Mouse (Mus musculus) MEL (cell line): Measurements from ENCODE around the gene Chuk. TPM values are rescaled to one million over a fixed set of nuclear protein-coding genes. Genes with fewer than 3 reads are reported as not detected.

ENCODE experiments used
- DNase-seq: peaks from one replicate; pipeline ENCODE4 v3.0.0; 2011; ENCODE audit warnings: low read depth, low spot score
- H3K27ac ChIP-seq: 2 replicates; pipeline ENCODE4 v1.5.1; 2012; ENCODE audit warnings: low read depth, mild to moderate bottlenecking, control low read depth, low read length, moderate library complexity; ENCODE audit not compliant: control insufficient read depth
- H3K27me3 ChIP-seq, 2 experiments: fragments of 150-350 bp in 1 of 2; sonication (generic) in 1 of 2; 2 replicates each; pipeline ENCODE4 v1.6.1; 2012; ENCODE audit warnings: low read length in 2 of 2, mild to moderate bottlenecking in 2 of 2, improper control_type of control experiment in 1 of 2, moderate library complexity in 1 of 2; ENCODE audit not compliant: insufficient read depth in 2 of 2, control insufficient read depth in 1 of 2
- H3K36me3 ChIP-seq, 2 experiments: 2 replicates each; pipeline ENCODE4 v1.6.1; 2012 to 2014; ENCODE audit warnings: low read length in 2 of 2, improper control_type of control experiment in 1 of 2, inconsistent platforms in 1 of 2, mild to moderate bottlenecking in 1 of 2; ENCODE audit not compliant: insufficient read depth in 2 of 2, control insufficient read depth in 1 of 2
- H3K4me1 ChIP-seq, 2 experiments: fragments of 150-350 bp in 1 of 2; sonication (generic) in 1 of 2; 2 replicates each; pipeline ENCODE4 v1.6.1; 2012; ENCODE audit warnings: low read length in 2 of 2, improper control_type of control experiment in 1 of 2, mild to moderate bottlenecking in 1 of 2; ENCODE audit not compliant: insufficient read depth in 2 of 2, control insufficient read depth in 1 of 2
- H3K4me3 ChIP-seq, 2 experiments: fragments of 150-350 bp in 1 of 2; sonication (generic) in 1 of 2; 2 replicates each; pipeline ENCODE4 v1.5.1; 2012; ENCODE audit warnings: low read depth in 2 of 2, low read length in 2 of 2, mild to moderate bottlenecking in 2 of 2, moderate library complexity in 2 of 2, control low read depth in 1 of 2, improper control_type of control experiment in 1 of 2; ENCODE audit not compliant: control insufficient read depth in 1 of 2, insufficient read depth in 1 of 2
- H3K79me2 ChIP-seq: 2 replicates; pipeline ENCODE4 v1.6.1; 2012; ENCODE audit warnings: mild to moderate bottlenecking, low read length, moderate library complexity; ENCODE audit not compliant: control insufficient read depth, poor library complexity, insufficient read depth
- H3K9ac ChIP-seq: 2 replicates; pipeline ENCODE4 v1.6.1; 2012; ENCODE audit warnings: low read depth, mild to moderate bottlenecking, control low read depth, low read length, moderate library complexity; ENCODE audit not compliant: control insufficient read depth, poor library complexity, severe bottlenecking
- H3K9me3 ChIP-seq: fragments of 150-350 bp; sonication (generic); replicated peaks from 2 replicates; pipeline ENCODE4 v1.6.1; 2012; ENCODE audit warnings: mild to moderate bottlenecking, low read length, improper control_type of control experiment, moderate library complexity; ENCODE audit not compliant: insufficient read depth
- BHLHE40 ChIP-seq: IDR thresholded peaks from 2 replicates; pipeline ENCODE4 v1.6.1; 2012; ENCODE audit warnings: low read depth, mild to moderate bottlenecking, inconsistent platforms, low read length, improper control_type of control experiment, borderline replicate concordance
- CHD1 ChIP-seq: IDR thresholded peaks from 2 replicates; pipeline ENCODE4 v1.6.1; 2012; ENCODE audit warnings: low read depth, mild to moderate bottlenecking, inconsistent platforms, low read length, improper control_type of control experiment
- CTCF ChIP-seq, 3 experiments: IDR thresholded peaks in 2 of 3; conservative IDR thresholded peaks in 1 of 3; 2 replicates each; pipeline ENCODE4 v1.5.1; 2011 to 2012; ENCODE audit warnings: low read length in 3 of 3, low read depth in 2 of 3, mild to moderate bottlenecking in 2 of 3, improper control_type of control experiment in 1 of 3, inconsistent platforms in 1 of 3, mixed read lengths in 1 of 3, moderate library complexity in 1 of 3; ENCODE audit not compliant: control insufficient read depth in 1 of 3, insufficient read depth in 1 of 3, poor library complexity in 1 of 3, severe bottlenecking in 1 of 3
- EP300 ChIP-seq, 2 experiments: IDR thresholded peaks; 2 replicates each; pipeline ENCODE4 v1.6.1; 2011; ENCODE audit warnings: improper control_type of control experiment in 2 of 2, low read length in 2 of 2, low read depth in 1 of 2, mild to moderate bottlenecking in 1 of 2
- ETS1 ChIP-seq: IDR thresholded peaks from 2 replicates; pipeline ENCODE4 v1.6.1; 2012; ENCODE audit warnings: low read depth, mild to moderate bottlenecking, inconsistent platforms, low read length, improper control_type of control experiment, moderate library complexity
- GABPA ChIP-seq: IDR thresholded peaks from 2 replicates; pipeline ENCODE4 v1.6.1; 2012; ENCODE audit warnings: low read depth, mild to moderate bottlenecking, inconsistent platforms, low read length, improper control_type of control experiment, moderate library complexity
- JUND ChIP-seq: IDR thresholded peaks from 2 replicates; pipeline ENCODE4 v1.6.1; 2011; ENCODE audit warnings: low read depth, mild to moderate bottlenecking, improper control_type of control experiment, low read length
- KAT2A ChIP-seq: conservative IDR thresholded peaks from 2 replicates; pipeline ENCODE4 v1.6.1; 2012; ENCODE audit warnings: low read depth, low read length, improper control_type of control experiment, inconsistent platforms
- MYC ChIP-seq: IDR thresholded peaks from 2 replicates; pipeline ENCODE4 v1.6.1; 2011; ENCODE audit warnings: low read depth, mild to moderate bottlenecking, low read length, improper control_type of control experiment, moderate library complexity
- POLR2A ChIP-seq, 2 experiments: IDR thresholded peaks; 2 replicates each; pipeline ENCODE4 v1.6.1; 2011 to 2012; ENCODE audit warnings: low read length in 2 of 2, mild to moderate bottlenecking in 2 of 2, control low read depth in 1 of 2, improper control_type of control experiment in 1 of 2, low read depth in 1 of 2, moderate library complexity in 1 of 2; ENCODE audit not compliant: control insufficient read depth in 1 of 2, insufficient read depth in 1 of 2, poor library complexity in 1 of 2
- POLR2AphosphoS5 ChIP-seq: IDR thresholded peaks from 2 replicates; pipeline ENCODE4 v1.6.1; 2012; ENCODE audit warnings: low read depth, borderline replicate concordance, mild to moderate bottlenecking, inconsistent platforms, low read length, moderate library complexity, mixed read lengths
- RAD21 ChIP-seq: IDR thresholded peaks from 2 replicates; pipeline ENCODE4 v1.6.1; 2011; ENCODE audit warnings: mild to moderate bottlenecking, low read depth, low read length, improper control_type of control experiment
- SMC3 ChIP-seq: IDR thresholded peaks from 2 replicates; pipeline ENCODE4 v1.6.1; 2011; ENCODE audit warnings: low read depth, low read length, improper control_type of control experiment
- TAL1 ChIP-seq: IDR thresholded peaks from 2 replicates; pipeline ENCODE4 v1.6.1; 2012; ENCODE audit warnings: mild to moderate bottlenecking, inconsistent platforms, low read length, moderate library complexity, mixed read lengths
- TCF12 ChIP-seq: IDR thresholded peaks from 2 replicates; pipeline ENCODE4 v1.6.1; 2014; ENCODE audit warnings: low read depth, mild to moderate bottlenecking, inconsistent platforms, low read length, improper control_type of control experiment, moderate library complexity
- USF1 ChIP-seq: IDR thresholded peaks from 2 replicates; pipeline ENCODE4 v1.6.1; 2014; ENCODE audit warnings: low read depth, mild to moderate bottlenecking, inconsistent platforms, low read length, improper control_type of control experiment, moderate library complexity
- USF2 ChIP-seq, 2 experiments: IDR thresholded peaks; 2 replicates each; pipeline ENCODE4 v1.6.1; 2011 to 2012; ENCODE audit warnings: improper control_type of control experiment in 2 of 2, low read length in 2 of 2, borderline replicate concordance in 1 of 2, inconsistent platforms in 1 of 2, low read depth in 1 of 2, mild to moderate bottlenecking in 1 of 2; ENCODE audit not compliant: insufficient read depth in 1 of 2
- ZC3H11A ChIP-seq: IDR thresholded peaks from 2 replicates; pipeline ENCODE4 v1.6.1; 2012; ENCODE audit warnings: low read depth, mild to moderate bottlenecking, inconsistent platforms, low read length, improper control_type of control experiment
- ZKSCAN1 ChIP-seq: IDR thresholded peaks from 2 replicates; pipeline ENCODE4 v1.6.1; 2012; ENCODE audit warnings: low read depth, mild to moderate bottlenecking, inconsistent platforms, low read length, improper control_type of control experiment, moderate library complexity
- ZMIZ1 ChIP-seq: IDR thresholded peaks from 2 replicates; pipeline ENCODE4 v1.6.1; 2012; ENCODE audit warnings: low read depth, mild to moderate bottlenecking, inconsistent platforms, low read length, improper control_type of control experiment, moderate library complexity
- ZNF384 ChIP-seq: IDR thresholded peaks from 2 replicates; pipeline ENCODE4 v1.6.1; 2012; ENCODE audit warnings: low read depth, mild to moderate bottlenecking, inconsistent platforms, low read length, improper control_type of control experiment
- polyA plus RNA-seq, 2 experiments: library from polyadenylated mRNA; stranded (reverse) in 1 of 2; unstranded in 1 of 2; fragments of >175 nt in 1 of 2; fragments of >200 nt in 1 of 2; gene quantifications; 2 replicates each; pipeline versions ENCODE4 v1.2.1 to v1.2.4; 2012; ENCODE audit warnings: low replicate concordance in 2 of 2, low read depth in 1 of 2; ENCODE audit not compliant: insufficient read length in 2 of 2, insufficient read depth in 1 of 2, missing spikeins in 1 of 2
- total RNA-seq: library from RNA; depleted of rRNA; stranded (reverse); fragments of 300-350 nt; gene quantifications from 2 replicates; pipeline ENCODE4 v1.2.3, GENCODE M21; 2012

Chuk gene
- total and polyA plus RNA-seq, 3 experiments, result 50.5 to 463 (median 58.3) TPM

GRCm38 (mm10) chr19:44117793-44118192 is 10.5 kb upstream of the Chuk start:
- Histone ChIP-seq H3K9me3 (no peaks in the 10 kb centered on the region), H3K79me2 (no peaks in the 10 kb centered on the region), H3K4me3 (no peak overlapping the region), H3K27me3 (no peaks in the 10 kb centered on the region), H3K4me1 (no peaks in the 10 kb centered on the region), H3K9ac (no peak overlapping the region), H3K27ac (no peak overlapping the region), H3K36me3 (peaks cover 0 to 28% of the 10 kb centered on the region in 2 experiments; a peak in 2 of 4 replicates)
- no peak for TF ChIP-seq BHLHE40
- no peak for TF ChIP-seq KAT2A
- no peak for TF ChIP-seq POLR2AphosphoS5
- TF ChIP-seq CHD1, result no peak
- TF ChIP-seq USF1, result no peak
- TF ChIP-seq TAL1, result no peak
- no peak for TF ChIP-seq ZNF384
- TF ChIP-seq ZMIZ1, result no peak
- TF ChIP-seq EP300 (IDR thresholded peaks at IDR 0.05; ENCODE audit: low read depth in 1 of 2, low read length in 2 of 2), result no peak
- TF ChIP-seq MYC, result no peak
- no peak for TF ChIP-seq POLR2A (IDR thresholded peaks at IDR 0.05; ENCODE audit: control insufficient read depth in 1 of 2, insufficient read depth in 1 of 2, low read depth in 1 of 2, low read length in 2 of 2, poor library complexity in 1 of 2)
- no peak for TF ChIP-seq ZKSCAN1
- TF ChIP-seq ETS1, result no peak
- no peak for TF ChIP-seq SMC3
- no peak for TF ChIP-seq CTCF (IDR thresholded peaks at IDR 0.05 in 2 of 3, conservative IDR thresholded peaks at IDR 0.05 in 1 of 3; ENCODE audit: control insufficient read depth in 1 of 3, insufficient read depth in 1 of 3, low read depth in 2 of 3, low read length in 3 of 3, poor library complexity in 1 of 3, severe bottlenecking in 1 of 3)
- no peak for TF ChIP-seq RAD21
- no peak for TF ChIP-seq USF2 (IDR thresholded peaks at IDR 0.05; ENCODE audit: borderline replicate concordance in 1 of 2, insufficient read depth in 1 of 2, low read depth in 1 of 2, low read length in 2 of 2)
- TF ChIP-seq JUND, result no peak
- no peak for TF ChIP-seq GABPA
- DNase-seq, result no peak

- Histone ChIP-seq H3K9ac (no peak overlapping the region), H3K4me1 (peaks cover 0 to 5% of the 10 kb centered on the region in 2 experiments; a peak in 2 of 4 replicates), H3K79me2 (peaks cover 5% of the 10 kb centered on the region), H3K36me3 (peaks cover 4 to 15% of the 10 kb centered on the region in 2 experiments), H3K9me3 (no peaks in the 10 kb centered on the region), H3K27me3 (no peaks in the 10 kb centered on the region), H3K27ac (no peak overlapping the region), H3K4me3 (no peak overlapping the region)
- DNase-seq, result peak; percentile 71
- peak; percentile 58 to 78 (median 66) for TF ChIP-seq CTCF (IDR thresholded peaks at IDR 0.05 in 2 of 3, conservative IDR thresholded peaks at IDR 0.05 in 1 of 3; ENCODE audit: control insufficient read depth in 1 of 3, insufficient read depth in 1 of 3, low read depth in 2 of 3, low read length in 3 of 3, poor library complexity in 1 of 3, severe bottlenecking in 1 of 3)
- TF ChIP-seq TCF12, result no peak
- peak; percentile 31 for TF ChIP-seq RAD21
- TF ChIP-seq EP300 (IDR thresholded peaks at IDR 0.05; ENCODE audit: low read depth in 1 of 2, low read length in 2 of 2), result no peak
- peak in 1 of 2 experiments; percentile 21; a peak in 1 of 4 replicates for TF ChIP-seq POLR2A (IDR thresholded peaks at IDR 0.05; ENCODE audit: control insufficient read depth in 1 of 2, insufficient read depth in 1 of 2, low read depth in 1 of 2, low read length in 2 of 2, poor library complexity in 1 of 2)
- TF ChIP-seq ZC3H11A, result peak; percentile 4; the same call in 1 of the 2 replicates
- peak; percentile 61 for TF ChIP-seq SMC3
- peak; percentile 41; the same call in 1 of the 2 replicates for TF ChIP-seq JUND
Measured at GRCm38 (mm10) chr19:44111706-44112105, 4.4 kb upstream of the Chuk start.
